Mouse (Mus musculus) embryonic fibroblast, embryonic 13.5 days (primary cell): Measurements from ENCODE around the gene Map3k1.

ENCODE experiments used
- CTCF ChIP-seq: IDR thresholded peaks from 2 replicates; pipeline ENCODE4 v1.5.1; 2011; ENCODE audit warnings: mild to moderate bottlenecking, control low read depth, low read length, moderate library complexity, borderline replicate concordance; ENCODE audit not compliant: insufficient read depth
- POLR2A ChIP-seq: IDR thresholded peaks from 2 replicates; pipeline ENCODE4 v1.6.1; 2011; ENCODE audit warnings: low read depth, mild to moderate bottlenecking, control low read depth, low read length, moderate library complexity

- TF ChIP-seq CTCF (no peak), POLR2A (no peak)
These were observed 15.9 kb downstream of the Map3k1 start for GRCm38 (mm10) chr13:111792975-111793287.
